Mouse (Mus musculus) forebrain, embryonic 16.5 days (tissue): ENCODE measurements around the gene LTO1. TPM values are rescaled to one million over a fixed set of nuclear protein-coding genes. Genes with fewer than 3 reads are reported as not detected.

Experiments used
- ATAC-seq: fragments of 200-750 bp; cut with Nextera tagmentation; 2 replicates; pipeline ENCODE4 v1.8.0; 2017; ENCODE audit warnings: mild to moderate bottlenecking, moderate library complexity
- H3K27ac ChIP-seq: fragments of 300-500 bp; sonication (generic); 2 replicates; pipeline ENCODE4 v1.5.1; 2014; ENCODE audit warnings: low read length, control low read depth
- H3K27me3 ChIP-seq: fragments of 300-500 bp; sonication (generic); replicated peaks from 2 replicates; pipeline ENCODE4 v1.6.1; 2014; ENCODE audit warnings: low read length; ENCODE audit not compliant: control insufficient read depth, insufficient read depth
- H3K36me3 ChIP-seq: fragments of 300-500 bp; sonication (generic); 2 replicates; pipeline ENCODE4 v1.6.1; 2014; ENCODE audit not compliant: control insufficient read depth, insufficient read depth
- H3K4me1 ChIP-seq: fragments of 300-500 bp; sonication (generic); replicated peaks from 2 replicates; pipeline ENCODE4 v1.6.1; 2014; ENCODE audit warnings: low read length; ENCODE audit not compliant: control insufficient read depth, insufficient read depth
- H3K4me2 ChIP-seq: fragments of 300-500 bp; sonication (generic); 2 replicates; pipeline ENCODE4 v1.6.1; 2014; ENCODE audit warnings: mild to moderate bottlenecking, low read length, control low read depth
- H3K4me3 ChIP-seq: fragments of 300-500 bp; sonication (generic); replicated peaks from 2 replicates; pipeline ENCODE4 v1.5.1; 2014; ENCODE audit warnings: mild to moderate bottlenecking, low read length, control low read depth
- H3K9ac ChIP-seq: fragments of 300-500 bp; sonication (generic); replicated peaks from 2 replicates; pipeline ENCODE4 v1.6.1; 2014; ENCODE audit warnings: low read depth, low read length, control low read depth
- H3K9me3 ChIP-seq: fragments of 300-500 bp; sonication (generic); 2 replicates; pipeline ENCODE4 v1.6.1; 2016; ENCODE audit warnings: low read length; ENCODE audit not compliant: control insufficient read depth
- WGBS: fragments of 180-500 bp; shearing (Covaris S2); extraction: QIAGEN DNeasy Blood & Tissue Kit; methylation state at CpG from one replicate; pipeline ENCODE4 v1.1.7; 2014; 5-methylcytosine and 5-hydroxymethylcytosine counted together
- polyA plus RNA-seq: library from polyadenylated mRNA; unstranded; fragments of >200 nt; fragmentation: Nextera tagmentation; extraction: Ambion mirVana; gene quantifications from 2 replicates; pipeline ENCODE4 v1.2.1, GENCODE M21; 2015

LTO1 gene
- polyA plus RNA-seq, 1 experiment from 2014 or later, result 42.8 TPM

- Histone ChIP-seq H3K27ac (no peak overlapping the region), H3K4me2 (no peak overlapping the region), H3K4me3 (no peak overlapping the region), H3K9me3 (no peaks in the 10 kb centered on the region), H3K27me3 (peaks cover 13% of the 10 kb centered on the region; the same call in 1 of the 2 replicates), H3K9ac (no peak overlapping the region), H3K4me1 (peaks cover 27% of the 10 kb centered on the region), H3K36me3 (0 out of 2 replicates have a peak, but pooled peaks cover 2% of the 10 kb centered on the region)
- ATAC-seq, result no peak
- 82% methylated on average over 5 of the region's 5 CpGs for WGBS
Observed at GRCm38 (mm10) chr7:144934901-144935300, 20.0 kb downstream of the LTO1 start.

DNA sequence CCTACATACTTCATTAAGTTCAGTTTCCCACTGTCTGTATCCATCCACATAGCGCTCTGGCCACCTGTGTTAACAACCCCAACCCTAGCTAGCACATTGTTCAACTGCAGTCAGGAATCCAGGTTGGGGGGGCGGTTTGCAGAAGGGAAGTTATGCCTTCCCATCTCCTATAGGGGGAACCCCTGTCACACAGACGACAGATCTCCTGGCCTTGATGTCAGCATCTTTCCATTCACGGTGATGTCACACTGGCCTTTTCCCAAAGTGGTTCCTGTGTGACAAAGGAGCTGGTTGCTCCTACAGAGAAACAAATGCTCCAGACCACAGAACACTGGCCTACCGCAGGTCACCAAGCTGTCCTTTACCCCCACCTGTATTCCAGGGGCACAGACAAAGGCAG is 20.7 kb downstream of the LTO1 start:
- H3K9ac ChIP-seq, result no peak overlapping the region
- H3K27ac ChIP-seq, result no peak overlapping the region
- 0 out of 2 replicates have a peak, but pooled peaks cover 2% of the 10 kb centered on the region for H3K36me3 ChIP-seq
- 44% methylated on average over 5 of the region's 5 CpGs for WGBS
- H3K4me2 ChIP-seq, result no peak overlapping the region
- H3K9me3 ChIP-seq, result no peaks in the 10 kb centered on the region
- no peak for ATAC-seq
- H3K4me3 ChIP-seq, result no peak overlapping the region
- H3K27me3 ChIP-seq, result peaks cover 18% of the 10 kb centered on the region; the same call in 1 of the 2 replicates
- H3K4me1 ChIP-seq, result peaks cover 33% of the 10 kb centered on the region

- Histone ChIP-seq H3K27ac (no peak overlapping the region), H3K36me3 (0 out of 2 replicates have a peak, but pooled peaks cover 2% of the 10 kb centered on the region), H3K4me1 (peaks cover 41% of the 10 kb centered on the region), H3K27me3 (peaks cover 24% of the 10 kb centered on the region; the same call in 1 of the 2 replicates), H3K9me3 (no peaks in the 10 kb centered on the region), H3K9ac (no peak overlapping the region), H3K4me2 (no peak overlapping the region), H3K4me3 (no peak overlapping the region)
- 86% methylated on average over 4 of the region's 4 CpGs for WGBS
- no peak for ATAC-seq
Observed at GRCm38 (mm10) chr7:144936311-144936880, 21.5 kb downstream of the LTO1 start.

DNA sequence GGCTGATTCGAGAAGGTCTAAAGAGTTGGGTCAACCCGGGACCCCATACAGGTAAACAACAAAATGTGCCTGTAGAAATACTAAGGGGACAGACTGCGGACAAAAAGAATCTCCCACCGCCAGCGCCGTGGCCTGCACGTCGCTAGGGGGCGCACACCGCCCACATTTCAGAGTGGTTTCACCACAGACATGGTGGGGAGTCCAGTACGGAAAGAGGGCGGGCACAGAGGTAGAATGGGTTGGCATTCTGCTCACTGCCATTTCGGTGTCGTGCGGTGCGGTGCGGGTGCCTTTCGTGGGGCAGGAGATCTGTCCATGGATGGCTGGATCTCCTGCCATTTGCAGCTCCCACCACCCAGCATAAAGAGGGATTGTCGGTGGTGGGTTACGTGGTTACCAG is 22.6 kb downstream of the LTO1 start:
- peak overlapping the region; percentile 57 for H3K4me3 ChIP-seq
- H3K9me3 ChIP-seq, result no peaks in the 10 kb centered on the region
- H3K4me2 ChIP-seq, result peak overlapping the region; percentile 92
- H3K36me3 ChIP-seq, result 0 out of 2 replicates have a peak, but pooled peaks cover 2% of the 10 kb centered on the region
- H3K27me3 ChIP-seq, result peaks cover 33% of the 10 kb centered on the region
- peak overlapping the region; percentile 66 for H3K9ac ChIP-seq
- peak; percentile 62 for ATAC-seq
- under 1% methylated on average over 20 of the region's 20 CpGs for WGBS
- H3K4me1 ChIP-seq, result peaks cover 52% of the 10 kb centered on the region
- H3K27ac ChIP-seq, result no peak overlapping the region

- peaks cover 57% of the 10 kb centered on the region for H3K4me1 ChIP-seq
- H3K36me3 ChIP-seq, result 0 out of 2 replicates have a peak, but pooled peaks cover 2% of the 10 kb centered on the region
- H3K4me2 ChIP-seq, result peak overlapping the region; percentile 92
- peaks cover 38% of the 10 kb centered on the region for H3K27me3 ChIP-seq
- peak overlapping the region; percentile 66 for H3K9ac ChIP-seq
- no peaks in the 10 kb centered on the region for H3K9me3 ChIP-seq
- under 1% methylated on average over 39 of the region's 39 CpGs for WGBS
- peak; percentile 2 for ATAC-seq
- no peak overlapping the region for H3K27ac ChIP-seq
- peak overlapping the region; percentile 57 for H3K4me3 ChIP-seq
Observed at GRCm38 (mm10) chr7:144937899-144938517, 23.1 kb downstream of the LTO1 start.

DNA sequence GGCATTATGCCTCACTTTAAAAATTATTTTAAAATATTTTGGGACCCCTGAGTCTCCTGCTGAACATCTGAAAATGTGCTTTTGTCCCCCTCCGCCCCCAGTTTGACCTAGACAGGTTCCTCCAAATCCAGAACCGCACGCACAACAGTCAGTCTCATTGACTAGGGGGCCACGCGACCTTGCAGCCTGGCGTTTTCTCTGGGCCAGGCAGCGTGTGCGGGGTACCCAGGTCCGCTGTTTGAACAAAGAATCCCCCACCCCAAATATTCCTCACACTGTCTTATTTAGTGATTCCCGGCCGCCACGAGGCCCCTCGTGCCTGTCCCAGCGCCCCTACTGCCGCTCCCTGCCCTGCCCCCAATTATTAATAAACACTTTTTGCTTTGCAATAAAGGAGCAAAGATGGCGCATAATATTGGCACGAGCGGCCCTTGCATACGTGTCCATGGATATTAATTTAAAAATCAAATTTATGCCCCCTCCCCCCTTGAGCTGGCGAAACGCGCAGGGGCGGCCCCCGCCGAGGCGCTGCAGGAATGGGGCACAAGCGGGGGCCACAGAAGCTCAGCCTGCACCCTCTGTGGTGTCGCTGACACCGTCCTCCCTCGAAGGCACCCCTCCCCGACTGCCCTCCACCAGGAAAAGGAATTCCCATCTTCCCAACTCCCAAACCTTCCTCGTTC is 23.9 kb downstream of the LTO1 start:
- Histone ChIP-seq H3K9ac (peak overlapping the region; percentile 66), H3K9me3 (no peaks in the 10 kb centered on the region), H3K4me1 (peaks cover 62% of the 10 kb centered on the region), H3K27me3 (peaks cover 40% of the 10 kb centered on the region), H3K27ac (no peak overlapping the region), H3K4me3 (peak overlapping the region; percentile 57), H3K4me2 (peak overlapping the region; percentile 92), H3K36me3 (no peaks in the 10 kb centered on the region)
- no peak for ATAC-seq
- WGBS, result under 1% methylated on average over 32 of the region's 32 CpGs

DNA sequence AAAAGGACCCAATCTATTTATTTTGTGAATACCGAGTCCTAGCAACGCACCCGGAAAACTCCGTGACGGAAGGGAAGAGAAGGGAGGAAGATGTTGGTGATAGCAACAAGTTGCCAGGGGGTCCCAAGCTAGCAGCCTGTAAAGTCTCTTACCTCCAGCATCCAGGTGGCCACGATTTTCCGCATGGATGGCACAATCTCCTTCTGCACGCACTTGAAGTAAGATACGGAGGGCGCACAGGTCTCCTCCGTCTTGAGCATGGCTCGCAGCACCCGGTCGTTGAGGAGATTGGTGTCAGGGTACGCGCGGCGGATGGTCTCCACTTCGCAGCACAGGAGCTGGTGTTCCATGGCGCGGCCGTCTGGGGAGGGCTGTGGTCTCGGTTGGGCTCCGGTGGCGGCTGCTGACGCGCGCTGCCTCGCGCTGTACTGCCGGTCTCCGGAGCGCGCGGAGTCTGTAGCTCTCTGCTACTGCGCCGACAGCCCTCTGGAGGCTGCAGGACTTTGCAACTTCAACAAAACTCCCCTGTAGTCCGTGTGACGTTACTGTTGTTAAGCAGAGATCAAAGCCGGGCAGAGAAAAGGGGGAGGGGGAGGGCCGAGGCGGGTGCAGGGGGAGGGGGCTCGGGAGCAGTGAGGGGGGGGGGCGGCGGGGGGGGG is 24.6 kb downstream of the LTO1 start, which contains the start of gene Ccnd1:
Gene Ccnd1, minus strand, starts transcription at position 582 of the 659 bp plus-strand sequence.
- H3K9me3 ChIP-seq, result no peaks in the 10 kb centered on the region
- peak within 1 kb of the TSS; percentile 56 for H3K27ac ChIP-seq
- H3K9ac ChIP-seq, result peak within 1 kb of the TSS; percentile 66
- no peaks in the 10 kb centered on the region for H3K36me3 ChIP-seq
- peak; percentile 46 for ATAC-seq
- H3K4me2 ChIP-seq, result peak within 1 kb of the TSS; percentile 92
- H3K27me3 ChIP-seq, result peaks cover 40% of the 10 kb centered on the region
- H3K4me1 ChIP-seq, result peaks cover 62% of the 10 kb centered on the region
- WGBS, result under 1% methylated on average over 39 of the region's 45 CpGs
- H3K4me3 ChIP-seq, result peak within 1 kb of the TSS; percentile 57

GRCm38 (mm10) chr7:144940003-144940571 is 25.2 kb downstream of the LTO1 start:
- WGBS, result under 1% methylated on average over 22 of the region's 22 CpGs
- H3K4me1 ChIP-seq, result peaks cover 62% of the 10 kb centered on the region
- H3K27me3 ChIP-seq, result peaks cover 40% of the 10 kb centered on the region
- H3K4me2 ChIP-seq, result peak overlapping the region; percentile 92
- no peaks in the 10 kb centered on the region for H3K9me3 ChIP-seq
- H3K9ac ChIP-seq, result peak overlapping the region; percentile 30; the same call in 1 of the 2 replicates
- H3K36me3 ChIP-seq, result no peaks in the 10 kb centered on the region
- H3K27ac ChIP-seq, result peak overlapping the region; percentile 56
- H3K4me3 ChIP-seq, result peak overlapping the region; percentile 57
- no peak for ATAC-seq
